Mouse (Mus musculus): ENCODE measurements around the gene Naa15.
"Not testable (repeated sequence)": the region's sequence is repeated elsewhere in the genome, so short reads cannot be mapped to it uniquely, and the experiment has no call there.

Naa15 gene

DNA sequence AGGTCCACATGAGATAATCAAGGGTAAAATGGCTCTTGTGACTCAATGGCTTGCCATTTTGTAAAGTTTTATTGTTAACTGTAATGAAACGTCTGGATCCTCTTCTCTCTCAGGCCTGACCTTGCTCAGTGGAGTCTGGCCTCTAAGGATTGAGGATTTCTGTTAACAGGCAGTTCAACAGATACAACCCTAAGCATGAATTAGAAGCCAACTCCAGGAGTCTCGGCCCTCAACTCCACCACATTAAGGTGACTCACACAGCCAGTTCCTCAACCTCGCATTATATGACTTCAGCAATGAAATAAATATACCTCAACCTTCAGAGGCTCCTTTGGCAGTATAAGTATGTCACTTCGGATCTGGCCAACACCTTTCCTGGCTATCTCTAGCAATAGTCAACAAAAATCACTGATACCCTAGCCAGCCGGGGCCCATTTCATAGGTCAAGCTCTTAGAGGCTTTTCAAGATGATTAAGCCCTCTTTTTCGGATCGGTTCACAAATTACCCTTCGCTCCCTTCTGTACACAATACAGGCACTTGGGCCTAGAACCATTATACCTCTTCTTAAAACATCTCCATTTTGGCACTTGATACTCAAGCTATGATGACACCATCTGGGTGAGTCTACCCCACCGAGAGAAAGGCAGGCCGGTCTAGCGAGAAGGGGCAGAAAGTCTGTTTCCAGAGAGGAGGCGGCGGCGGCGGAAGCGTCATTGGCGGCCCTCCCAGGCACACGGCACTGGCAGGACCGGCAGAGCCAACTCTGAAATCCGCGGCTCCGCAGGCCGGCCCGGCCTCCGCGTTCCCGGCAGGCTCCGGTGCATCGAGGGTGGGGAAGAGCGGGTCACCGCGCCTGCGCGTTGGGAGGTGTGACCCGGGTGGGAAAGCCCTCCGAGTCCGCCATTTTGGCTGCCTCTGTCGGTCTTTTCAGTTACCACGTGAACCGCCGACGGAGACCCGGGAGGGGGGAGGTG, at the start of gene Naa15:
TSS of gene Naa15 (plus strand) at position 51 of the 975 bp plus-strand sequence.
- peak; percentile 97 for DNase-seq (ENCODE audit: low spot score)

DNA sequence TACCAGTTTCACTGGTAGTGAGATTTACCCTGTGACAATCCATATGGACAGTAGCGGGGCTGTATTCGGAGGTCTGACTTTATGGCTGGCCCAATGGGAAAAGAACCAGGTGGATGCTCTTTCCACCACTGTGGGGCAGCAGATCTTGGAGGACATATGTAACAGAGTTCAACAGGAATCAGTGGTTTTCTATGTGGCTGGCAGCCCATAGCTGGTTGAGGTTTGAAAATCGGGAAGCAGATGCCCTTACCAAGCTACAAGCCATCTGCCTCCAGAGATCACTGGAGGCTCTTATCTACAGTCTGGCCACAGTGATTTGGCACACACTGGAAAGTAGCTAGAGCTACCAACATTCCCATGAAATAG, 49.4 kb upstream of the Naa15 start:
- DNase-seq (ENCODE audit: low spot score), result no peak

GRCm38 (mm10) chr3:51366926-51367325, 48.0 kb upstream of the Naa15 start:
- DNase-seq (ENCODE audit: low spot score), result no peak

DNA sequence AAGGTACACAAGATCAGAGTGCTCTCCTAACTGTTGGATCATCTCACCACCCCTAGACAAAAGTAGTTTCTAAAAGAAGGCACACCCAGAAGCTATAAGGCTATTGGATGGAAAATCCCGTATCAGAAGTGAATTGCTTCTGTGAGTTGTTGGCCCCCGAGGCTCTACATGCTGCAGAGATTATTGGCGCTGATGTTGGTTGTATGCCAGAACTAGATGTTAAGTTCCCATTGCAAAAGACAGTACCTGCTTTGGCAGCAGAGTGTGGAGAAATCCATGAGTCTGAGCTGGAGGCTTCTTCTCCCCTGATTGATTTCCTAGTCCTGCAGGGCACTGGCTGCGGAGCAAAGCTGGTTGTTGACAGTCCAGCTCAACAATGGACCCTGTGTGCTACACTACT, 46.9 kb upstream of the Naa15 start:
- no peak for DNase-seq (ENCODE audit: low spot score)

DNA sequence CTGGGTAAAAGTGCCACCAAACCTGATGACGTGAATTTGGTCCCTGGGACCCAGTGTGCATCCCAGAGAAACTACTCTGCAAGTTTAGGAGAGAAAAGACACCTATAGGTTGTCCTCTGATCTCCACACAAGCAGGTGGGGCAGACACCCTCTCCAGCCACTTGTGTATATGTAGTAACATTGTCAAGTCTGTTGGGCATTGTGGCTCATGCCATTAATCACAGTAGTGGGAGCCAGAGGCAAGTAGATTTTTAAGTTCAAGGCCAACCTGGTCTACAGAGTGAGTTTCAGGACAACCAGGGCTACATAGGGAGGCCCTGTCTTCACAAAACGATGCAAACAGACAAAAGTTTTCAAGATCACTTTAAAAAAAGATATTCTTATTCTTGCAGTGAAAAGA, 43.1 kb upstream of the Naa15 start:
- DNase-seq (ENCODE audit: low spot score), result no peak

DNA sequence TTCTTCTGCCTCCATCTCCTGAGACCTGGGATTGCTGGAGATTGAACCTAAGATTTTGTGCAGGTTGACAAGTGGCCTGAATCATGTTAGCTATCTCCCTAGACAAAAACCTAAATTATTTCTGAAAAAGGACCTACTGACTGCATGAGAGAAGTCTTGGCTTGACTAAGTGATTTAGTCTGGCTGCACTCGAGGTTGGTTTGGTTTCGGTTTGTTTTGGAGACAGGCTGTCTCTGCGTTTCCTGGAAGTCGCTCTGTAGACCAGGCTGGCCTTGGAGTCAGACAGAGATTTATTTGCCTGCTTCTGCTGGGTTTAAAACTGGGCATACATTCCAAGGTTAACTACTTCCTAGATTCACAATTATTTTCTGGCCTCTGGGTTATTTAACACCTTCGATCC, 42.1 kb upstream of the Naa15 start:
- DNase-seq (ENCODE audit: low spot score), result no peak

DNA sequence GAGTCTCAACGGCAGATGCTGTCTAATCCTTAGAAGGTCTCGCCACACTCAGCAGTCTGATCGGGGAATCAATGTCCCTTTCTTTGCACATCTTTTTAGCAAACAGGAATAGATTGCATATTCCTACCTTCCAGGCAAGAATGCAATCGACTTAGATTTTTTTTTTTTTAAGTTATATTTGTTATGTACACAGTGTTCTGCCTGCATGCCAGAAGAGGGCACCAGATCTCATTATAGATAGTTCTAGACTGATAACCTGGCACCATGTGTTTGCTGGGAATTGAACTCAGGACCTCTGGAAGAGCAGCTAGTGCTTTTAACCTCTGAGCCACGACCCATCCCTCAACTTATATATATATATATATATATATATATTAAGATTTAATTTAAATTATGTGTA, 41.4 kb upstream of the Naa15 start:
- DNase-seq (ENCODE audit: low spot score), result no peak

- DNase-seq (ENCODE audit: low spot score), result peak; percentile 75
Observed at GRCm38 (mm10) chr3:51375307-51376265, 39.4 kb upstream of the Naa15 start.

GRCm38 (mm10) chr3:51377878-51378664, 36.9 kb upstream of the Naa15 start:
- DNase-seq (ENCODE audit: low spot score), result peak; percentile 78

- DNase-seq (ENCODE audit: low spot score), result no peak
Observed at GRCm38 (mm10) chr3:51378665-51378946, 36.3 kb upstream of the Naa15 start.

GRCm38 (mm10) chr3:51379786-51380659, 34.9 kb upstream of the Naa15 start:
- DNase-seq (ENCODE audit: low spot score), result peak; percentile 38

DNA sequence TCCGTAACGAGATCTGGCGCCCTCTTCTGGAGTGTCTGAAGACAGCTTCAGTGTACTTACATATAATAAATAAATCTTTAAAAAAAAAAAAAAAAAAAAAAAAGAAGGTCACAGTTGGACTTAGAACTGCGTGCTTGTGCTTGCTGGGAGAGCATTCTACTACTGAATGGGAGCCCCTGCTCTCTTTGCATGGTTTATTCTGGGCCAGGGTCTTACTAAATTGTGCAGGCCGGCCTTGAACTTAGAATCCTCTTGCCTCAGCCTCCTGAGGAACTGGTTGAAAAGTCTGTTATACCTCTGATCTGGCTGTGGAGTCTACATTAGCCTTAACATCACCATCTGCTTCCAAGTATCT, 34.3 kb upstream of the Naa15 start:
- DNase-seq (ENCODE audit: low spot score), result no peak

GRCm38 (mm10) chr3:51383409-51383808, 31.5 kb upstream of the Naa15 start:
- DNase-seq (ENCODE audit: low spot score), result peak; percentile 95

- peak; percentile 57 for DNase-seq (ENCODE audit: low spot score)
Observed at GRCm38 (mm10) chr3:51386441-51387133, 28.4 kb upstream of the Naa15 start.

- no peak for DNase-seq (ENCODE audit: low spot score)
Observed at GRCm38 (mm10) chr3:51387134-51387451, 27.9 kb upstream of the Naa15 start.

- DNase-seq (ENCODE audit: low spot score), result peak; percentile 75
Observed at GRCm38 (mm10) chr3:51387868-51388381, 27.0 kb upstream of the Naa15 start.

GRCm38 (mm10) chr3:51388904-51389303, 26.0 kb upstream of the Naa15 start:
- no peak for DNase-seq (ENCODE audit: low spot score)

- DNase-seq (ENCODE audit: low spot score), result no peak
Observed at GRCm38 (mm10) chr3:51391095-51391494, 23.9 kb upstream of the Naa15 start.

DNA sequence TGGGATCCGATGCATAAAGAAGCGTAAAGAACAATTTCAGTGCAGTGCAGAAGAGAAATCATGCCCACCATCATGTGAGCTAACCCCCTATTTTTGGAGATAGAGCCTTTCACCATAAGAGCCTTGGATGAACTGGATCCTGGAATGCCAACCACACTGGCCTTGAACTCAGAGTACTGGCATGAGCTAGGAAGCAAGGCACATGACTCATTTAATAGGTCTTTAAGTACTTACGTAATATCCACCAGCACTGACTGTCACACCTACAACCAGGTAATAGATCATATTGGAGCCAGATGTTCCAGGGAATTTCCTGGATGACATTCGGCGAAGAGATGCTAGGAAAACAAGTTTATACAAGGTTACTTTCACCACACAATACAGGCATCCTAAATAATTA, 23.4 kb upstream of the Naa15 start:
- DNase-seq (ENCODE audit: low spot score), result no peak

DNA sequence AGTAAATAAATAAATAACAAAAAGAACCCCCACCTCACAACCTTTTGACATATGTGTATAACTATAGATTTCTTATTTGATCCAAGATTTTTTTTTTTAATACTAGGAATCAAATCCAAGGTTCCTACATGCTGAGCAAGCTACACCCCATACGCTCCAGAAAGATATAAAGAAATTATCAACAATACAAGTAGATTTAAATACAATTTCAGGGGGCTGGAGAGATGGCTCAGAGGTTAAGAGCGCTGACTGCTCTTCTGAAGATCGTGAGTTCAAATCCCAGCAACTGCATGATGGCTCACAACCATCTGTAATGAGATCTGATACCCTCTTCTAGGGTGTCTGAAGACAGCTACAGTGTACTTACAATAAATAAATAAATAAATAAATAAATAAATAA, 21.9 kb upstream of the Naa15 start:
- DNase-seq (ENCODE audit: low spot score), result not testable (repeated sequence)

- DNase-seq (ENCODE audit: low spot score), result no peak
Observed at GRCm38 (mm10) chr3:51393651-51394050, 21.3 kb upstream of the Naa15 start.

Measured in retina, embryonic 14.5 days (tissue).